Mouse (Mus musculus) right cerebral cortex, adult 18-20 months (tissue): ENCODE data around the gene Myoz1.
"Not testable (repeated sequence)": the region's sequence is repeated elsewhere in the genome, so short reads cannot be mapped to it uniquely, and the experiment has no call there.

Source experiments
- DNase-seq: peaks from one replicate; pipeline ENCODE4 v3.0.0; 2022; ENCODE audit warnings: mixed read lengths

Myoz1 gene

DNA sequence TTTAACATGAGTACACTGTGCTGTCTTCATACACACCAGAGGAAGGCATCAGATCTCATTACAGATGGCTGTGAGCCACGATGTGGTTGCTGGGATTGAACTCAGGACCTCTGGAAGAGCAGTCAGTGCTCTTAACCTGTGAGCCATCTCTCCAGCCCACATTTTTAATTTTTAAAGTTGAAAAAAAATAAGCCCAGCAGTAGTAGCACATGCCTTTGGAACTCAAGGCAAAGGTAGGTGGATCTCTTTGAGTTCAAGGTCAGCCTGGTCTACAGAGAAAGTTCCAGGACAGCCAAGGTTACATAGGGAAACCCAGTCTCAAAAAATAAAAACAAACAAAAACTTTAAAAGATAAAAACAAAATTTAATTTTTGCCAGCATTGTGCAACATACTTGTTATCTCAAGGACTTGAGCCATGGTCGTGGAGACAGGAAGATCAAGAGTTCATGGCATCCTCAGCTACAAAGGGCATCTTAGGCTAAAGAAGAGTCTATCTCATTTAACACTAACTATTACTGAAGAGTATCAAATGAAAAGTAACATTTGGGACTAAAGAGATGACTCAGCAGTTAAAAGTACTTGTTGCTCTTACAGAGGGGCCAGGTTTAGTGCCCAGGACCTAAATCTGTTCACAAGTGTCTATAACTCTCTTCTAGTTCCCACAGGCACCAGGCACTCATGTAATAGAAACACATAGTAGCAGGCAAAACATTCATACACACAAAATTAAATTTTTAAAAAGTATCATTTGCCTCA, 18.3 kb downstream of the Myoz1 start:
- DNase-seq, result no peak

- DNase-seq, result not testable (repeated sequence)
Observed at GRCm38 (mm10) chr14:20636968-20637367, 19.4 kb downstream of the Myoz1 start.

DNA sequence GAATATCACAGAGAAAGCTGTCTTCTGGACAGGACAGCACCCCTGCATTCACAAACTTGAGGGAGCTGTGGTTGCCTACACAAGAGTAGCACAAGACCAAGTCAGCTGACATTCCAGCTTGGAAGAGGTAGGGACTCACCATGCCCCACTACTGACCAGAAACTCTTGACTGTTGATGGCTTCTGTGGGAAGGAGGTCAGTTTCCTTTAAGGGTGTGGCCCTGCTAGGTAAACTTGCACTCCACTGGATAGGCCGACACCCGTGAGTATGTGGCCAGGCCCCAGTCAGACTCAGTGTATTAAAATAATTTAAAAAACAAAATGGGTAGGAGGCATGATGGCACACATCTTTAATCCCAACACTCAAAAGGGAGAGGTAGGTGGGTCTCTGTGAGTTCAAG, 20.8 kb downstream of the Myoz1 start:
- DNase-seq, result no peak

GRCm38 (mm10) chr14:20631253-20631652, 25.1 kb downstream of the Myoz1 start:
- DNase-seq, result no peak

- no peak for DNase-seq
Observed at GRCm38 (mm10) chr14:20626971-20627370, 29.4 kb downstream of the Myoz1 start.

DNA sequence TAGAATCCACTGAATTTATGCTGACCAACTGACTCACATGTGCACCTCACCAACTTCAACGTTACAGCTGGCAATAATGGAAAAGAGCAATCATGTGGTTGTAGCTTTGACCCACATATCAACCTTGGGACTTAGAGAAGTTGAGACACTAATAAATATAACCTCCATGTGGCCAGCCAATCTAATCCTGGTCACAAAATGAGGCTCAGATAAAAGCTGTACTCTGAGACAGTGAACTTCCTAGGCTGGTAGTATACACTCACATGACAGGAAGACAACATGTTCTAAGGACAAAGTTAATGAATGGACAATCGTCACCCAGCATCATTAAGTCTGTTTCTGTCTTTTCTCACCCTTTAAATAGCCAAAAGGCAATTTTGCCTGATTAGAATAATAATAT, 29.9 kb downstream of the Myoz1 start:
- DNase-seq, result no peak

DNA sequence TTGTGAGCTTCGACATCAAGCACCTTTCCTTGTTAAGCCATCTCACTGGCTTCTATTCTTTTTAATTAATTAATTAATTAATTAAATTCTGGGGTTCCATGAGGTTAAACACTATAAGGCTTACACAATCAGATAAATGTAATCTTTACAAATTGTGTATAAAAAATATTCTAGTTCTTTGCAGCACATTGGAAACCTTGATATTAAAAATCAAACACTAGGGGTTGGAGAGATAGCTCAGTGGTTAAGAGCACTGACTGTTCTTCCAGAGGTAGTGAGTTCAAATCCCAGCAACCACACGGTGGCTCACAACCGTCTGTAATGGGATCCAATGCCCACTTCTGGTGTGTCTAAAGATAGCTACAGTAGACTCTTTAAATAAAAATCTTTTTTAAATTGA, 33.4 kb downstream of the Myoz1 start:
- no peak for DNase-seq

- DNase-seq, result no peak
Observed at GRCm38 (mm10) chr14:20622412-20622811, 33.9 kb downstream of the Myoz1 start.

- no peak for DNase-seq
Observed at GRCm38 (mm10) chr14:20621903-20622302, 34.4 kb downstream of the Myoz1 start.

GRCm38 (mm10) chr14:20619131-20619530, 37.2 kb downstream of the Myoz1 start:
- no peak for DNase-seq

DNA sequence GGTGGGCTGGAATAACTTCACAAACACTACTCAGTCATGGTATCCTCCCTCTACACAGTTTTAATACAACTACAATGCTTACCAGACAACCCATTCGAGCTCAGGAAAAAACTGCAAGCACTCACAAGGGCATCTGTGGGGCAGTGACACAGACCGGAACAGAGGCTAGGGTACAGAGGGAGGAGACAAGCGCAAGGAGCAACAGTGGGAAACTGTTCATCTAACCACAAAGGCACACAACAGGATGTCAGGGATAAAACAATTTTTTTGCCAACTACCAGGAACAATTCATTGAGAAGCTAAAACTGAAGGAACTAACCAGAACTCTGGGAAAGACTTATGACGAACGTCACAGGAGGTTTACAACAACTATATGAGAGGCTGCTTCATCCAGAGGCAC, 38.1 kb downstream of the Myoz1 start:
- DNase-seq, result peak; percentile 56

- DNase-seq, result peak; percentile 43
Observed at GRCm38 (mm10) chr14:20616421-20616820, 39.9 kb downstream of the Myoz1 start.

- DNase-seq, result no peak
Observed at GRCm38 (mm10) chr14:20615075-20615474, 41.3 kb downstream of the Myoz1 start.

GRCm38 (mm10) chr14:20612820-20613219, 43.5 kb downstream of the Myoz1 start:
- no peak for DNase-seq

- DNase-seq, result no peak
Observed at GRCm38 (mm10) chr14:20610146-20610545, 46.2 kb downstream of the Myoz1 start.

GRCm38 (mm10) chr14:20609519-20609918, 46.8 kb downstream of the Myoz1 start:
- no peak for DNase-seq

GRCm38 (mm10) chr14:20607396-20608126, 48.8 kb downstream of the Myoz1 start:
- no peak for DNase-seq

- no peak for DNase-seq
Observed at GRCm38 (mm10) chr14:20601287-20601686, 55.1 kb downstream of the Myoz1 start.

- DNase-seq, result no peak
Observed at GRCm38 (mm10) chr14:20600203-20600602, 56.1 kb downstream of the Myoz1 start.

- no peak for DNase-seq
Observed at GRCm38 (mm10) chr14:20599542-20599941, 56.8 kb downstream of the Myoz1 start.
